Mouse (Mus musculus) midbrain, embryonic 13.5 days (tissue): ENCODE data around the gene Sall2. TPM values are rescaled to one million over a fixed set of nuclear protein-coding genes. Genes with fewer than 3 reads are reported as not detected.
"Not testable (repeated sequence)": the region's sequence is repeated elsewhere in the genome, so short reads cannot be mapped to it uniquely, and the experiment has no call there.

Experiments used
- ATAC-seq: fragments of 200-750 bp; cut with Nextera tagmentation; 2 replicates; pipeline ENCODE4 v1.8.0; 2017; ENCODE audit warnings: mild to moderate bottlenecking, moderate TSS enrichment, moderate library complexity
- H3K27ac ChIP-seq: fragments of 300-500 bp; sonication (generic); 2 replicates; pipeline ENCODE4 v1.5.1; 2015; ENCODE audit warnings: inconsistent platforms, mild to moderate bottlenecking, moderate library complexity
- H3K27me3 ChIP-seq: fragments of 300-500 bp; sonication (generic); 2 replicates; pipeline ENCODE4 v1.6.1; 2015; ENCODE audit warnings: mild to moderate bottlenecking, inconsistent platforms
- H3K36me3 ChIP-seq: fragments of 300-500 bp; sonication (generic); 2 replicates; pipeline ENCODE4 v1.6.1; 2015; ENCODE audit warnings: mild to moderate bottlenecking, inconsistent platforms
- H3K4me1 ChIP-seq: fragments of 300-500 bp; sonication (generic); replicated peaks from 2 replicates; pipeline ENCODE4 v1.6.1; 2015; ENCODE audit warnings: inconsistent platforms
- H3K4me2 ChIP-seq: fragments of 300-500 bp; sonication (generic); replicated peaks from 2 replicates; pipeline ENCODE4 v1.6.1; 2015; ENCODE audit warnings: moderate library complexity, mild to moderate bottlenecking, inconsistent platforms
- H3K4me3 ChIP-seq: fragments of 300-500 bp; sonication (generic); replicated peaks from 2 replicates; pipeline ENCODE4 v1.5.1; 2015; ENCODE audit warnings: mild to moderate bottlenecking, inconsistent platforms
- H3K9ac ChIP-seq: fragments of 300-500 bp; sonication (generic); replicated peaks from 2 replicates; pipeline ENCODE4 v1.6.1; 2015; ENCODE audit warnings: mild to moderate bottlenecking, inconsistent platforms
- H3K9me3 ChIP-seq: fragments of 300-500 bp; sonication (generic); 2 replicates; pipeline ENCODE4 v1.6.1; 2016; ENCODE audit warnings: mild to moderate bottlenecking, inconsistent platforms
- WGBS: fragments of 180-500 bp; shearing (Covaris S2); methylation state at CpG from one replicate; pipeline ENCODE4 v1.1.7; 2015; 5-methylcytosine and 5-hydroxymethylcytosine counted together
- polyA plus RNA-seq: library from polyadenylated mRNA; unstranded; fragments of >200 nt; fragmentation: Nextera tagmentation; extraction: Ambion mirVana; gene quantifications from 2 replicates; pipeline ENCODE4 v1.2.1, GENCODE M21; 2015

Sall2 gene
- polyA plus RNA-seq, 1 experiment from 2014 or later: 56.6 TPM

DNA sequence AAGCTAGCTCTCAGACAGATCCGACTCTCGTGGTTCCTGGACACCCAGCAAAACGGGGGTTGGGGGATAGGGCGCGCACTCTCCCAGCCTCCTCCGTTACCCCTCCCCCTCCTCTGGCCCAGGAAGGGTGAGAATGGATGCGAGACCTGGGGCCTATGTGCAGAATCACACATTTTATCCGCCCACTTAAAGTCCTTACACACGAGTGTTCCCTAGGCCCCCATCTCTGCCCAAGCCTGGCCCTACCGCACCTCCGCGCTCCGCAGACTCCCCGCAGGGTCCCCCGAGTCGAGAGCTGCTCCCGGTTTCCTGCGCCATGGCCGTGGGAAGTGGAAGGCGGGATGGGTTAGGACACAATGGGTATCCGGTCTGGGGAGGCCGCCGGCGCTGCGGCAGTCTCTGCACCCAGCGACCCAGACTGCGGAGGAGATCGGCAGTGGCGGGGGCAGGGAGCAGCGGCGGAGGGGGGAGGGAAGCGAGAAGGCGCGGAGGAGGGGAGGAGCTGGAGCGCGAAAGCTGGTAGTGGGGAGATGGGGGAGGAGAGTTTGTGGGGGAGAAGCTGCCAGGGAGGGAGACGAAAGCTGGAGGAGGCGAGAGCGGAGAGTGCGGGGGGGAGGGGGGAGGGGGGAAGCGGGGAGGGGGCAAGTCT is 12.6 kb downstream of the Sall2 start:
- Histone ChIP-seq H3K4me3 (peak overlapping the region; percentile 83), H3K4me1 (peaks cover 55% of the 10 kb centered on the region), H3K4me2 (peak overlapping the region; percentile 92), H3K27me3 (no peaks in the 10 kb centered on the region), H3K9ac (peak overlapping the region; percentile 94), H3K9me3 (0 out of 2 replicates have a peak, but pooled peaks cover 3% of the 10 kb centered on the region), H3K27ac (peak overlapping the region; percentile 96), H3K36me3 (peaks cover 40% of the 10 kb centered on the region)
- peak; percentile 91 for ATAC-seq
- 0% methylated on average over 33 of the region's 41 CpGs for WGBS

DNA sequence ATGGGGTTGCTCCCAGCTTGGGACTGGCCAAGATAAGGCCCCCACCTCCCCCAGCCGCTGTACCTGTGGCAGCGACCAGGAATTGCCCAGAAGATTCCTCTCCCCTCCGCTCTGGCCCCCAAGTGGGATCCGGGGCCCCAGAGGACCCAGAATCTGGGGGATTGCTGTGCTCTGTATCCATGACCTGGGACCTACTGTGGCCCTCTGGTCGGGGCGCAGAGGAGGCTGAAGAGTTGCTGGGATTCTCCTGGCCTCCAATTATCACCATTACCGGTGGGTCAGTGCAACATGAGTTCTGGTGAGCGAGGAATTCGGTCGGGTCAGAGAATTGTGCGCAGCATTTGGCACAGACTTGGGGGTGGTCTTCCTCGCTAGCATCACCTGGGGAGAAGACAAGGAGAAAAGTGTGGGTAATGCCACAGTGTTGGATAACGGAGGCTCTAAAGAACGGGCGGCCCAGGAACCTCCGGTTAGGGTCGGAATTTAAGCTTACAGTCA is 13.2 kb downstream of the Sall2 start:
- Histone ChIP-seq H3K27me3 (no peaks in the 10 kb centered on the region), H3K9me3 (0 out of 2 replicates have a peak, but pooled peaks cover 3% of the 10 kb centered on the region), H3K36me3 (peaks cover 46% of the 10 kb centered on the region), H3K27ac (peak overlapping the region; percentile 96), H3K9ac (peak overlapping the region; percentile 94), H3K4me1 (peaks cover 60% of the 10 kb centered on the region), H3K4me3 (peak overlapping the region; percentile 83), H3K4me2 (peak overlapping the region; percentile 92)
- WGBS: 8% methylated on average over 17 of the region's 17 CpGs
- peak; percentile 9; the same call in 1 of the 2 replicates for ATAC-seq

DNA sequence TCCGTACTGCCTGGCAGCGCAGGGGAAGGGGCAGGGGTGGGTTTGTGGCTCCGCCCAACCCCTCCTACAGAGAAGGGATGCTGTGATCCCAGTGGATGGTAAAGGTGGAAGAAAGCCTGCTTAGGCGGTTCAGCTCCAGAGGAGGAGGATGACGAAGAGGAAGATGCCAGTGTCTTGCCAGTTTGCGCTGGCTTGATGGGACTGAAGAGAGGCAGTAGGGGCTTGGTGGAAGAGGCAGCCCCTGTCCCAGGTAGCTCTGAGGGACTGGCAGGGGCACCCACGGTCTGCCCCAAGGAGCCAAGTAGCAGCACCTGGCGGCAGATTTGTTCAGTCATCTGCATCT is 13.8 kb downstream of the Sall2 start:
- Histone ChIP-seq H3K4me3 (peak overlapping the region; percentile 83), H3K9me3 (0 out of 2 replicates have a peak, but pooled peaks cover 3% of the 10 kb centered on the region), H3K4me1 (peaks cover 60% of the 10 kb centered on the region), H3K27me3 (no peaks in the 10 kb centered on the region), H3K27ac (peak overlapping the region; percentile 96), H3K4me2 (peak overlapping the region; percentile 92), H3K9ac (peak overlapping the region; percentile 94), H3K36me3 (peaks cover 46% of the 10 kb centered on the region)
- ATAC-seq: no peak
- 40% methylated on average over 8 of the region's 8 CpGs for WGBS

DNA sequence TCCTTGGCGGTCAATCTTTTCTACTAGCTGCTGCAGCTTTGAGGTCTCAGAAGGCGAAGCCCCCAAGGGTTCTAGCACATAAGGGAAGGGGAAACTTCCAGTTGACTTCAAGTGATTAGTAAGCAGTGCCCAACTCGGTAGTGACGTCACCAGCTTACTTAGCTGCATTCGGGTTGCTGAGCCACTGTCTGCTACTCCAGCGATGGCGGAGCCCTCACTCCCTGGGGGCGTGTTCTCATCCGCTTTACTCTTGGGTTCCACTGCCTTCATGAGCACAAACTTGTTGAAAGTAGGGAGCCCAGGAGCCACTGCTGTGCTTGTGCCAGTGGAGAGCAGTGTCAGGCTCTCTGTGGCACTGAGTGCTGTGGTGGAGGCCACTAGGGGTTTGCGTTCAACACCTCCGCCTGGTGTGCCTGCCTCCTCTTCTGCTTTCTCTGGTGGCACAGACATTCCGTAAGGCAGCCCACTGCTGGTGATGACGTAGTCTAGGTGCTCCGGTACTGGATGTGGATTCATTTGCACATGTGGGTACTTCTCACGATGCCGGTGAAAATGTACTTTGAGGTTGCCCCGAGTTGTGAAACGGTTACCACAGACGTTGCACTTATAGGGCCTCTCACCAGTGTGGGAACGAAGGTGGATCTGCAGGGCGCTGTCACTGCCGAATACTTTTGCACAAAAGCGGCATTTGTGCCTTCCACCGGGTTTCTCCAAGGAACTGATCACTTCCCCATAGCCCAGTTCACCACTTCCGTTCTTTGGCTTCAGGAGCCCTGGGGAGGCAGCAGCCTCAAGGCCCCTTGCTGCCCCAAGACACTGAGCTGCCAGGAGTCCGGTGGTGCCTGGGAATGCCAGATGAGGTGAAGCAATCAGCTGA is 14.4 kb downstream of the Sall2 start:
- H3K27me3 ChIP-seq: no peaks in the 10 kb centered on the region
- peak overlapping the region; percentile 92 for H3K4me2 ChIP-seq
- 84% methylated on average over 26 of the region's 26 CpGs for WGBS
- peaks cover 52% of the 10 kb centered on the region for H3K36me3 ChIP-seq
- H3K9me3 ChIP-seq: 0 out of 2 replicates have a peak, but pooled peaks cover 3% of the 10 kb centered on the region
- H3K9ac ChIP-seq: peak overlapping the region; percentile 94
- peak overlapping the region; percentile 96; the same call in 1 of the 2 replicates for H3K27ac ChIP-seq
- no peak for ATAC-seq
- H3K4me3 ChIP-seq: peak overlapping the region; percentile 83
- peaks cover 60% of the 10 kb centered on the region for H3K4me1 ChIP-seq

DNA sequence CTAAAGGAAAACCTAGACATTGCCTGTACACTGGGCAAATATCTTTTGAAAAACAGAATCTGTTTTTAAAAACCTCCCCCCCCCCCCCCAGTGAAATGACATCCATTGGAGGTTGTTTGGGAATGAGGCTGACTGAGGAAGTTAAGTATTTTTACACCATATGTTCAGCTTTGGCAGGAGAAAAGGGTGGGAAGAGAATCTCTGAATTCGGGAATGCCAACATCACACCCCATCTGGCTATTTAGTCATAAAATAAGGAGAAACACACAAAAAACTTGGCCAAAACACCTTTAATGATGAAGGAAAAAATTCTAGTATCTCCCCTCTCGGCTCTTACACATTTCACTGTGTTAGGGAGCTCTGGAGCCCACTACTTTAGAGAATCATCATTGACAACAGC is 17.7 kb downstream of the Sall2 start:
- 0 out of 2 replicates have a peak, but pooled peaks cover 3% of the 10 kb centered on the region for H3K9me3 ChIP-seq
- WGBS: 92% methylated on average over 2 of the region's 2 CpGs
- no peak overlapping the region for H3K27ac ChIP-seq
- no peak overlapping the region for H3K9ac ChIP-seq
- H3K4me2 ChIP-seq: peak overlapping the region; percentile 92
- H3K27me3 ChIP-seq: no peaks in the 10 kb centered on the region
- H3K36me3 ChIP-seq: peaks cover 54% of the 10 kb centered on the region
- peaks cover 50% of the 10 kb centered on the region for H3K4me1 ChIP-seq
- no peak for ATAC-seq
- H3K4me3 ChIP-seq: 0 out of 2 replicates have a peak overlapping the region, but pooled peaks have one; percentile 5

DNA sequence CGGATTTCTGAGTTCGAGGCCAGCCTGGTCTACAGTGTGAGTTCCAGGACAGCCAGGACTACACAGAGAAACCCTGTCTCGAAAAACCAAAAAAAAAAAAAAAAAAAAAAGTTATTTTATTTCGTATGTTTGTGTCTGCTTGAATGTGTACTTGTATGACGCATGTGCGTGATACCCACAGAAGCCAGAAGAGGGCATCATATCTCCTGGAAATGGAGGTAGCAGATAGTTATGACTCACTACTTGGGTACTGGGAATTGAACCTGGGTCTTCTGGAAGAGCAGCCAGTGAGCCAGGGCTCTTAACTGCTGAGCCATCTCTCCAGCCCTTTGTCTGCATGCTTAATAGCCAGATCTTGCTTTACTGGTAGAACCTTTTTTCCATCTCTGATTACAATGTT is 18.2 kb downstream of the Sall2 start:
- H3K36me3 ChIP-seq: peaks cover 54% of the 10 kb centered on the region
- H3K27me3 ChIP-seq: not testable (repeated sequence)

DNA sequence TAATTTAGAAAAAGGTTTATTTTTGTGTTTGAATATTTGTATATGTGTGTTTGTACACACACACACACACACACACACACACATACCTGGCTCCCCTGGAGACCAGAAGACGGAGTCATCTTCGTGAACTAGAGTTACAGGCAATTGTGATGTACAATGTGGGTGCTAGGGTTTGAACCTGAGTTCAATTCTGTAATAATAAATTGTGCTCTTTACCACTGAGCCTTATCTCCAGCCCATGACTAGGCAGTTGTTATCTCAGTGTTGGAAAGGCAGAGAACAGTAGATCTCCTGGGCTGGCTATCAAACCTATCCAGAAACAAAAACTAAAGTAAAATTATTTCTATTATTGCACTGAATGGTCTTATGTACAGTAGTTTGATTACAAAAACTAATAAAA is 22.5 kb downstream of the Sall2 start:
- no peak overlapping the region for H3K4me3 ChIP-seq
- WGBS: 84% methylated on average over 2 of the region's 2 CpGs
- H3K27ac ChIP-seq: no peak overlapping the region
- peaks cover 20% of the 10 kb centered on the region for H3K4me1 ChIP-seq
- H3K9me3 ChIP-seq: no peaks in the 10 kb centered on the region
- H3K9ac ChIP-seq: no peak overlapping the region
- H3K27me3 ChIP-seq: no peaks in the 10 kb centered on the region
- H3K36me3 ChIP-seq: peaks cover 16% of the 10 kb centered on the region
- 0 out of 2 replicates have a peak overlapping the region, but pooled peaks have one; percentile 22 for H3K4me2 ChIP-seq
- ATAC-seq: no peak

More for the DNA sequence above, 18.2 kb downstream of the Sall2 start:
- H3K4me2 ChIP-seq, H3K9ac ChIP-seq, H3K4me3 ChIP-seq, H3K9me3 ChIP-seq, ATAC-seq, H3K27ac ChIP-seq: not testable (repeated sequence)
- WGBS: 92% methylated on average over 6 of the region's 6 CpGs
- H3K4me1 ChIP-seq: peaks cover 49% of the 10 kb centered on the region

DNA sequence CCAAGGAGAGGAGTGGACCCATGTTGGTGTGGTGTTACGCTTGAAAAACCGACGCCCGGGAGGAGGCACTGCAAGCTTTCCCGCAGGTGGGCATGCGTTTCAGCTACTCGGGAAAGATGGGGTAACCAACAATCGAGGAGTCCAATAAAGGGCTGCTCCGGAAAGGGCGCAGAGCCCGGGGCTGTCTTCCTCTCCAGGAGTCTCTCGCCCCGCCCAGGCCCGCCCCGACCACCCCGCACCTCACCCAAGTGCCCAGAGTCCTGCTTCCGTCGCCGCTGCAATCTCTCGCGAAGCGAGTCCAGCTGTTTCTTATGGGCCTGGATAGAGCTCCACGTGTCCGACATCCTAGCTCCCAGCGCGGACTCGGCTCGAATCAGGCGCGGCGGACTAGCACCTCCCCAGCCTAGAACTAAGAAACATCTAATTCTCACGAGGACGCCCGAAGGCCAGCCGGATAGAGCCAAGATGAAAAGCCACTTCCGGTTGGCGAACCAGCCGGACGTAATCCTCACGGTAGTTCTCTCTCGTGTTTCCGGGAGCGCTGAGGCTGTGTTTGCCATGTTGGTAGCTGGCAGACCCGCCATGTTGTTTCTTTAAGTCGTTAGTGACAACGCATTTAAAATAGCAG is 23.8 kb downstream of the Sall2 start, which contains the start of gene Mettl3:
TSS of gene Mettl3 (minus strand) at position 485 of the 628 bp plus-strand sequence.
- Histone ChIP-seq H3K27ac (peak within 1 kb of the TSS; percentile 89), H3K4me3 (peak within 1 kb of the TSS; percentile 69), H3K4me1 (peaks cover 13% of the 10 kb centered on the region), H3K4me2 (peak within 1 kb of the TSS; percentile 79), H3K9me3 (no peaks in the 10 kb centered on the region), H3K36me3 (peaks cover 15% of the 10 kb centered on the region), H3K27me3 (no peaks in the 10 kb centered on the region), H3K9ac (peak within 1 kb of the TSS; percentile 80)
- under 1% methylated on average over 46 of the region's 46 CpGs for WGBS
- ATAC-seq: peak; percentile 96

DNA sequence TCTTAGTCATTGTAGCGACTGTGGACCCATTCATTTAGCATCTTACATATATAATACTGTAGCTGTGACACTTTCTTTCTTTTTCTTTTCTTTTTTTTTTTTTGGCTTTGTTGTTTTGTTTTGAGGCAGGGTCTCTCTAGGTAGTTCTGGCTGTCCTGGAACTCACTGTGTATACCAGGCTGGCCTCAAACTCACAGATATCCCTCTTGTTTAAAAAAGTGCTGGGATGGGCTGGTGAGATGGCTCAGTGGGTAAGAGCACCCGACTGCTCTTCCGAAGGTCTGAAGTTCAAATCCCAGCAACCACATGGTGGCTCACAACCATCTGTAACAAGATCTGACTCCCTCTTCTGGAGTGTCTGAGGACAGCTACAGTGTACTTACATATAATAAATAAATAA is 25.0 kb downstream of the Sall2 start:
- ATAC-seq, H3K9me3 ChIP-seq, H3K4me3 ChIP-seq, H3K9ac ChIP-seq, H3K27ac ChIP-seq, H3K27me3 ChIP-seq: not testable (repeated sequence)
- peaks cover 13% of the 10 kb centered on the region for H3K4me1 ChIP-seq
- peak overlapping the region; percentile 79 for H3K4me2 ChIP-seq
- peaks cover 18% of the 10 kb centered on the region for H3K36me3 ChIP-seq
- WGBS: 88% methylated on average over 3 of the region's 3 CpGs

DNA sequence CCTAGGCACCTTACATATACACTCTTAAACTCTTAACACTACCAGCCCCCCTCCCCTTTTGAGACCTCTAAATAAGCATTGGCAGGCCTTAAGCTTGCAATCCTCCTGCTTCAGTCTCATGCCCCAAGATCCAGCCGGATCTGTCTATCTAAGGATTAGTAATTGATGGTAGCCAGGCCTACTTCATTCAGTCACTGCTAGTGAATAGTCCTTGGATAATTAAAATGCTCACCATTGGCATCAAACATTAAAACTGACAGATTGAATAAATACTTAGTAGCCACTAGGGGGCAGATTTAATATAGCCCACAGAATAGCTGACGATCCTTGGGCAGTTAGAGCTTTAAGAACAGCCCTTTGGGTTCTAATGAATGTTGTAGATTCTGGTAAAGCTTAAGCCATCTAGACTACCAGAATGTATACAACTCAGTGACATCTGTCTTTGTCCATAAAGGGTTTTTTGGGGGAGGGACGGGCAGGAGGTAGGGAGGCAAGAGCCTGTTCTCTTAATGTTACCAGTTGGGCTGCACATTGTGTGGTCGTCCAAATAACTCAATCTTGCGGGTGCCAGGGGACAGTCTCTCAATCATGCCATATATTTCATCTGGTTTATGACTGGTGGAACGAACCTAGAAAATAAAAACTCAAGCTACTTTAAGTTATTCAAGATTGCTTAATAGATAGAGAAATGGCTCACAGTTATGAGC is 32.9 kb downstream of the Sall2 start:
- Histone ChIP-seq H3K4me2 (no peak overlapping the region), H3K4me3 (no peak overlapping the region), H3K4me1 (no peaks in the 10 kb centered on the region), H3K9me3 (no peaks in the 10 kb centered on the region), H3K27me3 (no peaks in the 10 kb centered on the region), H3K36me3 (peaks cover 84% of the 10 kb centered on the region), H3K27ac (no peak overlapping the region), H3K9ac (no peak overlapping the region)
- ATAC-seq: peak; percentile 78
- WGBS: 65% methylated on average over 6 of the region's 6 CpGs

DNA sequence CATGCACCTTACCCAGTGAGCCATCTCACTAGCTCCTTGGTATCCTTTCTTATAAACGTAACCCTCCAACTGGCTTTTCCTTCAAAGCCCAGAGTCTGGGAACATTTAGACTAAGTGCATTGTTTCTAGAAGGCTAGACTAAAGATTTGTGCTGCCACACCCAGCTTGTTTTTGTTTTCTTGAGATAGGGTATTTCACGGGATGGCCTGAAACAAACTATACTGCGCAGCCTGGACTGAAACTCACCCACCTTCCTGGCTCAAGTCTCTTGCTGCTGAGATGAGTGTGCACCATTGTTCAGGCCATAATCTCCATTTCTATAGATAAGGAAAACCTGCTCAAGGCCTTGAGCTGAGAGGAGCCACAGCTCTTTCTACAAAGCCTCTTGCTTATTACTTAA is 44.4 kb downstream of the Sall2 start:
- Histone ChIP-seq H3K4me1 (peaks cover 8% of the 10 kb centered on the region), H3K27me3 (no peaks in the 10 kb centered on the region), H3K36me3 (peaks cover 34% of the 10 kb centered on the region), H3K9me3 (no peaks in the 10 kb centered on the region), H3K4me3 (no peak overlapping the region), H3K27ac (no peak overlapping the region), H3K4me2 (no peak overlapping the region), H3K9ac (no peak overlapping the region)
- 92% methylated on average over 3 of the region's 3 CpGs for WGBS
- ATAC-seq: no peak
